Mouse (Mus musculus): ENCODE data around the gene Yae1d1. TPM values are rescaled to one million over a fixed set of nuclear protein-coding genes. Genes with fewer than 3 reads are reported as not detected.

Gene Yae1d1
- polyA plus RNA-seq, 1 experiment = 10.3 TPM

Other genes starting within 250 kb of the Yae1d1 start
- gene Cdk13, start 188.3 kb downstream of the Yae1d1 start, polyA plus RNA-seq (2012; rRNA removed) = 24.3 and 27.6 TPM in 2 replicates
- gene Rala, start 49.1 kb downstream of the Yae1d1 start, polyA plus RNA-seq (2012; rRNA removed) = 18.9 and 21.5 TPM in 2 replicates